Mouse (Mus musculus) stomach, embryonic 14.5 days (tissue): Measurements from ENCODE around the gene Kcne3. TPM values are rescaled to one million over a fixed set of nuclear protein-coding genes. Genes with fewer than 3 reads are reported as not detected.

Experiments used
- ATAC-seq: fragments of 200-750 bp; cut with Nextera tagmentation; 2 replicates; pipeline ENCODE4 v1.8.0; 2017; ENCODE audit warnings: low read depth, moderate TSS enrichment; ENCODE audit not compliant: insufficient number of reproducible peaks, insufficient read depth, low FRiP score
- H3K27ac ChIP-seq: fragments of 300-500 bp; sonication (generic); 2 replicates; pipeline ENCODE4 v1.5.1; 2014; ENCODE audit warnings: mild to moderate bottlenecking, low read length, moderate library complexity, mixed read lengths
- H3K27me3 ChIP-seq: fragments of 300-500 bp; sonication (generic); 2 replicates; pipeline ENCODE4 v1.6.1; 2014; ENCODE audit warnings: low read length, control low read depth, mixed read lengths; ENCODE audit not compliant: control insufficient read depth, insufficient read depth
- H3K36me3 ChIP-seq: fragments of 300-500 bp; sonication (generic); 2 replicates; pipeline ENCODE4 v1.6.1; 2014; ENCODE audit warnings: mild to moderate bottlenecking, control low read depth, low read length, moderate library complexity, mixed read lengths; ENCODE audit not compliant: control insufficient read depth, insufficient read depth
- H3K4me1 ChIP-seq: fragments of 300-500 bp; sonication (generic); 2 replicates; pipeline ENCODE4 v1.6.1; 2014; ENCODE audit warnings: low read length, control low read depth, mixed read lengths; ENCODE audit not compliant: control insufficient read depth, insufficient read depth
- H3K4me2 ChIP-seq: fragments of 300-500 bp; sonication (generic); replicated peaks from 2 replicates; pipeline ENCODE4 v1.6.1; 2014; ENCODE audit warnings: low read depth, low read length, control low read depth
- H3K4me3 ChIP-seq: fragments of 300-500 bp; sonication (generic); 2 replicates; pipeline ENCODE4 v1.5.1; 2014; ENCODE audit warnings: low read depth, low read length, control low read depth
- H3K9ac ChIP-seq: fragments of 300-500 bp; sonication (generic); replicated peaks from 2 replicates; pipeline ENCODE4 v1.6.1; 2014; ENCODE audit warnings: low read depth, mild to moderate bottlenecking, control low read depth, low read length, moderate library complexity, mixed read lengths
- H3K9me3 ChIP-seq: fragments of 300-500 bp; sonication (generic); 2 replicates; pipeline ENCODE4 v1.6.1; 2016; ENCODE audit warnings: low read depth, low read length, control low read depth; ENCODE audit not compliant: control insufficient read depth
- WGBS: fragments of 180-500 bp; shearing (Covaris S2); extraction: QIAGEN DNeasy Blood & Tissue Kit; methylation state at CpG from one replicate; pipeline ENCODE4 v1.1.7; 2014; 5-methylcytosine and 5-hydroxymethylcytosine counted together
- polyA plus RNA-seq: library from polyadenylated mRNA; unstranded; fragments of >200 nt; fragmentation: Nextera tagmentation; extraction: Ambion mirVana; gene quantifications from 2 replicates; pipeline ENCODE4 v1.2.1, GENCODE M21; 2014

Kcne3 gene
- polyA plus RNA-seq, 1 experiment from 2014 or later = 23.0 TPM

- Histone ChIP-seq H3K4me1 (no peaks in the 10 kb centered on the region), H3K27me3 (no peaks in the 10 kb centered on the region), H3K9me3 (no peaks in the 10 kb centered on the region), H3K4me2 (no peak overlapping the region), H3K9ac (no peak overlapping the region), H3K27ac (no peak overlapping the region), H3K36me3 (no peaks in the 10 kb centered on the region), H3K4me3 (no peak overlapping the region)
- 0 out of 2 replicates have a peak, but pooled peaks have one; percentile 42 for ATAC-seq
- WGBS = 21% methylated on average over 7 of the region's 7 CpGs
Observed at GRCm38 (mm10) chr7:100187601-100188000, 11.3 kb downstream of the Kcne3 start.

GRCm38 (mm10) chr7:100190167-100190566, 13.9 kb downstream of the Kcne3 start:
- Histone ChIP-seq H3K4me3 (no peak overlapping the region), H3K4me1 (no peaks in the 10 kb centered on the region), H3K27ac (no peak overlapping the region), H3K9me3 (no peaks in the 10 kb centered on the region), H3K9ac (no peak overlapping the region), H3K27me3 (no peaks in the 10 kb centered on the region), H3K36me3 (no peaks in the 10 kb centered on the region), H3K4me2 (no peak overlapping the region)
- 52% methylated on average over 4 of the region's 4 CpGs for WGBS
- ATAC-seq = no peak

- H3K36me3 ChIP-seq = no peaks in the 10 kb centered on the region
- WGBS = 3% methylated on average over 4 of the region's 4 CpGs
Observed at GRCm38 (mm10) chr7:100190778-100191177, 14.5 kb downstream of the Kcne3 start.

GRCm38 (mm10) chr7:100201191-100201590, 24.9 kb downstream of the Kcne3 start:
- H3K27me3 ChIP-seq = no peaks in the 10 kb centered on the region
- H3K27ac ChIP-seq = no peak overlapping the region
- WGBS = 80% methylated on average over 3 of the region's 3 CpGs
- no peak for ATAC-seq
- H3K9me3 ChIP-seq = no peaks in the 10 kb centered on the region
- no peaks in the 10 kb centered on the region for H3K4me1 ChIP-seq
- H3K36me3 ChIP-seq = no peaks in the 10 kb centered on the region
- no peak overlapping the region for H3K4me3 ChIP-seq
- no peak overlapping the region for H3K4me2 ChIP-seq
- no peak overlapping the region for H3K9ac ChIP-seq

More at GRCm38 (mm10) chr7:100190778-100191177, 14.5 kb downstream of the Kcne3 start:
- Histone ChIP-seq H3K27ac (no peak overlapping the region), H3K4me1 (no peaks in the 10 kb centered on the region), H3K9me3 (no peaks in the 10 kb centered on the region), H3K4me2 (no peak overlapping the region), H3K27me3 (no peaks in the 10 kb centered on the region), H3K4me3 (no peak overlapping the region), H3K9ac (no peak overlapping the region)
- ATAC-seq = 0 out of 2 replicates have a peak, but pooled peaks have one; percentile 18

GRCm38 (mm10) chr7:100203616-100204015, 27.3 kb downstream of the Kcne3 start:
- no peak overlapping the region for H3K4me3 ChIP-seq
- H3K9ac ChIP-seq = no peak overlapping the region
- H3K4me1 ChIP-seq = no peaks in the 10 kb centered on the region
- no peaks in the 10 kb centered on the region for H3K36me3 ChIP-seq
- no peak for ATAC-seq
- no peak overlapping the region for H3K4me2 ChIP-seq
- 54% methylated on average over 3 of the region's 3 CpGs for WGBS
- H3K27ac ChIP-seq = no peak overlapping the region
- no peaks in the 10 kb centered on the region for H3K9me3 ChIP-seq
- H3K27me3 ChIP-seq = no peaks in the 10 kb centered on the region

GRCm38 (mm10) chr7:100204871-100205270, 28.6 kb downstream of the Kcne3 start:
- WGBS = 72% methylated on average over 6 of the region's 6 CpGs
- no peaks in the 10 kb centered on the region for H3K4me1 ChIP-seq
- no peaks in the 10 kb centered on the region for H3K9me3 ChIP-seq
- ATAC-seq = no peak
- H3K9ac ChIP-seq = no peak overlapping the region
- no peak overlapping the region for H3K4me2 ChIP-seq
- H3K27me3 ChIP-seq = no peaks in the 10 kb centered on the region
- H3K36me3 ChIP-seq = no peaks in the 10 kb centered on the region
- no peak overlapping the region for H3K4me3 ChIP-seq
- H3K27ac ChIP-seq = no peak overlapping the region

GRCm38 (mm10) chr7:100206144-100206543, 29.8 kb downstream of the Kcne3 start:
- no peak for ATAC-seq
- 82% methylated on average over 2 of the region's 2 CpGs for WGBS
- Histone ChIP-seq H3K4me1 (no peaks in the 10 kb centered on the region), H3K4me3 (no peak overlapping the region), H3K9ac (no peak overlapping the region), H3K4me2 (no peak overlapping the region), H3K27me3 (no peaks in the 10 kb centered on the region), H3K36me3 (no peaks in the 10 kb centered on the region), H3K9me3 (no peaks in the 10 kb centered on the region), H3K27ac (no peak overlapping the region)

GRCm38 (mm10) chr7:100207886-100208285, 31.6 kb downstream of the Kcne3 start:
- Histone ChIP-seq H3K27me3 (no peaks in the 10 kb centered on the region), H3K27ac (no peak overlapping the region), H3K36me3 (no peaks in the 10 kb centered on the region), H3K9me3 (no peaks in the 10 kb centered on the region), H3K9ac (no peak overlapping the region), H3K4me3 (no peak overlapping the region), H3K4me2 (no peak overlapping the region), H3K4me1 (no peaks in the 10 kb centered on the region)
- no peak for ATAC-seq

GRCm38 (mm10) chr7:100214310-100214709, 38.0 kb downstream of the Kcne3 start:
- WGBS = 66% methylated on average over 4 of the region's 4 CpGs
- Histone ChIP-seq H3K9ac (no peak overlapping the region), H3K4me3 (no peak overlapping the region), H3K27me3 (no peaks in the 10 kb centered on the region), H3K4me1 (no peaks in the 10 kb centered on the region), H3K9me3 (no peaks in the 10 kb centered on the region), H3K36me3 (no peaks in the 10 kb centered on the region), H3K4me2 (no peak overlapping the region), H3K27ac (no peak overlapping the region)
- ATAC-seq = no peak
